Mouse (Mus musculus) thymus, postnatal 25 days (tissue): Measurements from ENCODE around the gene AL732309.1.
"Not testable (repeated sequence)": the region's sequence is repeated elsewhere in the genome, so short reads cannot be mapped to it uniquely, and the experiment has no call there.

ENCODE experiments used
- DNase-seq: peaks from one replicate; pipeline ENCODE4 v3.0.0; 2022

AL732309.1 gene

GRCm38 (mm10) chr2:25266720-25267119 lies 20.1 kb upstream of the AL732309.1 start:
- DNase-seq: no peak

GRCm38 (mm10) chr2:25265897-25266656 lies 19.4 kb upstream of the AL732309.1 start:
- no peak for DNase-seq

- DNase-seq: no peak
Measured at GRCm38 (mm10) chr2:25264851-25265250, 18.2 kb upstream of the AL732309.1 start.

- DNase-seq: no peak
Measured at GRCm38 (mm10) chr2:25264286-25264660, 17.6 kb upstream of the AL732309.1 start.

GRCm38 (mm10) chr2:25263623-25264285 lies 17.1 kb upstream of the AL732309.1 start:
- DNase-seq: no peak

GRCm38 (mm10) chr2:25262795-25263622 lies 16.3 kb upstream of the AL732309.1 start:
- peak; percentile 61 for DNase-seq

- peak; percentile 94 for DNase-seq
Measured at GRCm38 (mm10) chr2:25262291-25262767, 15.7 kb upstream of the AL732309.1 start, which contains the start of gene Tprn. Tprn (plus strand) TSS chr2:25262618.

GRCm38 (mm10) chr2:25261870-25262269 lies 15.2 kb upstream of the AL732309.1 start:
- DNase-seq: no peak

GRCm38 (mm10) chr2:25258887-25259286 lies 12.2 kb upstream of the AL732309.1 start:
- peak; percentile 25 for DNase-seq

- DNase-seq: not testable (repeated sequence)
Measured at GRCm38 (mm10) chr2:25257250-25257649, 10.6 kb upstream of the AL732309.1 start.

- DNase-seq: peak; percentile 73
Measured at GRCm38 (mm10) chr2:25256443-25257109, 9.9 kb upstream of the AL732309.1 start.

- DNase-seq: peak; percentile 87
Measured at GRCm38 (mm10) chr2:25255284-25255779, 8.7 kb upstream of the AL732309.1 start, which contains the start of gene Tmem203. Tmem203 (plus strand) TSS chr2:25255439.

GRCm38 (mm10) chr2:25252331-25252730 lies 5.7 kb upstream of the AL732309.1 start:
- DNase-seq: peak; percentile 45

- DNase-seq: no peak
Measured at GRCm38 (mm10) chr2:25244144-25244543, 2.5 kb downstream of the AL732309.1 start.

GRCm38 (mm10) chr2:25243342-25243741 lies 3.3 kb downstream of the AL732309.1 start:
- DNase-seq: no peak

GRCm38 (mm10) chr2:25242101-25242506 lies 4.6 kb downstream of the AL732309.1 start, which contains the start of the genes Rnf208 and Cysrt1:
Rnf208 (plus strand) TSS chr2:25242255.
Cysrt1 (minus strand) TSS chr2:25242452.
- DNase-seq: peak; percentile 33

- DNase-seq: no peak
Measured at GRCm38 (mm10) chr2:25241438-25241775, 5.3 kb downstream of the AL732309.1 start.

- peak; percentile 43 for DNase-seq
Measured at GRCm38 (mm10) chr2:25240723-25241437, 5.8 kb downstream of the AL732309.1 start.

GRCm38 (mm10) chr2:25240310-25240709 lies 6.4 kb downstream of the AL732309.1 start:
- DNase-seq: no peak

GRCm38 (mm10) chr2:25239766-25240165 lies 6.9 kb downstream of the AL732309.1 start:
- DNase-seq: no peak

GRCm38 (mm10) chr2:25238106-25238505 lies 8.6 kb downstream of the AL732309.1 start:
- DNase-seq: no peak

GRCm38 (mm10) chr2:25237522-25237921 lies 9.1 kb downstream of the AL732309.1 start:
- DNase-seq: no peak
